Mouse (Mus musculus) embryo, embryonic 11 days (tissue): ENCODE measurements at regions not wholly inside any gene's neighbourhood (a gene's known extent, or its start where the extent isn't known, plus 50 kb on each side); places are given as distances from the start of the nearest gene placed in this dataset.
A peak's percentile ranks its signal among the peaks of the same experiment; 100 is the strongest.

Experiments
- DNase-seq: peaks from one replicate; pipeline ENCODE4 v3.0.0-alpha.2; 2015

DNA sequence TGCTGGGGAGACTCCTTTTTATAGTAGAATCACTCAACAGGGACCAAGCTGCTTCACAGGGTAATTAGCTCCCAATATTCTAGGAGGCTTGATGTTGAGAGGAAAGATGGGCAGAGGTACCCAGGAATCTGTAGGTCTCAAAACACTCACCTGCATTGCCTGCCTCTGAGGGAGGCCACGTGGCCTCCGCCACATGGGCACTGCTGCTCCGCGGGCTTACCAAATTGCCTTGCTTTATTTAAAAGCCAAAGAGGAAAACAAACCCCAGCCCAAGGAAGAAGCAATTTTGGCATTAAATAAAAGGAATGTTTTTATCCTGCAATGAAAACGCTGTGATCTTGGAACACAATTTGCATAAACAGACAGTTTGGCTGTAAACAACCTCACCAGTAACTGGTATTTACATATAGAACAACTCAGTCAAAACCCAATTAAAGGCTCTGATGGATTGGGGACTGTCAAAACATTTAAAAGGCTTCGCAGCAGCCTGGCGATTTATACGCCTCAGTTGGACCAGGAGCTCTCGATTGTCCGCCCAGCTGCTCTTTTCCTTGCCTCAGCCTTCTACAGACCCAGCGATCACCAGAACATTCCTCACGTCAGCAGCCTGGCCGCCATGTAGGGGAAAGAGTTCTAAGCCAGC, 259.3 kb upstream of the Kdm8 start:
- no peak for DNase-seq

- no peak for DNase-seq
These were observed 257.3 kb upstream of the Kdm8 start for GRCm38 (mm10) chr7:125187011-125187740.

DNA sequence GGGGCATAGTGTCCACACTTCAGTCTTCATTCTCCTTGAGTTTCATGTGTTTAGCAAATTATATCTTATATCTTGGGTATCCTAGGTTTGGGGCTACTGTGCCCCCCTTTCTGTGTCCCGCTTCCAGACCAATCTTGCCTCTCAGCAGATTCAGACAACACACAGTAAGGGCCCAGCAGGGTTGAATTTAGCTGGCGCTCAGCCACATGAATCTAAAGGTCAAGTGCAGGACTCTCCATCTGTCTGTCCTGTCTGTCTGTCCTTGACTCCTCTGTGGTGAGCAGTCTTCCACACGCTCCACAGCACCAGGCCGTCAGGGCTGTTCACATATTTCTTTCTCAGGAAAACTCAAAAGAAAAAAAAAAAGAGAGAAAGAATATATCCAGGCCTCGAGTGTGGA, 255.5 kb upstream of the Kdm8 start:
- no peak for DNase-seq

DNA sequence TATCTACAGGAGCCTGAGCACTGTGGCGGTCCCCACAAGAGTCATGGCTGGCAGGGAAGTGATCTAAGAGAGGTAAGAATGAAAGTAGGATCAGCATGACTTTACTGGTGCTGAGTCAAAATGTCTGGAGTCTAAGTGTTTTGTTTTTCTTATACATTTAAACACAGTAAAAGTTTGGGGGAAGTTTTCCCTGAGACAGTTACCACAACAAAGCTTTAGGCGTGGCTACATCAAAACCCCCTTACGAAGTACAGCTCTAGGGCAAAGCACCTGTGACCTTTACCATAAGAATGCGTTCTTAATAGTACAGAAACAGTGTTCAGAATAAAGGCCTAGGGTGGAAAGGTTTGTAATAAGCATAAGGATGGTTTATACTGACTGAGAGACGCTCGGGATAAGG, 254.4 kb upstream of the Kdm8 start:
- DNase-seq = no peak

DNA sequence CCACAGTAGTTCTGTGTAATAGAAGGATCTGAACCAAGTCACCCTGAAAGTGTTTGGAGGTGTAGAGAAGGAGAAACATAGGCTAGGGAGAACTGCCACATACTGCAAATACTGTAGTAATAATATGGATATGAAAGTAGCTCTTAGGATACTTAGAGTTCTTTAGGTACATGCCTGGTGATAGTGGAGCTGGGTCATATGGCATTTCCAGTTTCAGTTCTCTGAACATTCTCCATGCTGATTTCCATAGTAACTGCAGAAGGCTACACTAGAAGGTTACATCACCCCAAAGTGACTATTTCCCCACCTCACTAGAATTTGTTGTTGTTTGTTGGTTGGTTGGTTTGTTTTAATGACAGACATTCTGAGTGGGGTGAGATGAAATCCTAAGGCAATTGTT, 253.2 kb upstream of the Kdm8 start:
- no peak for DNase-seq

DNA sequence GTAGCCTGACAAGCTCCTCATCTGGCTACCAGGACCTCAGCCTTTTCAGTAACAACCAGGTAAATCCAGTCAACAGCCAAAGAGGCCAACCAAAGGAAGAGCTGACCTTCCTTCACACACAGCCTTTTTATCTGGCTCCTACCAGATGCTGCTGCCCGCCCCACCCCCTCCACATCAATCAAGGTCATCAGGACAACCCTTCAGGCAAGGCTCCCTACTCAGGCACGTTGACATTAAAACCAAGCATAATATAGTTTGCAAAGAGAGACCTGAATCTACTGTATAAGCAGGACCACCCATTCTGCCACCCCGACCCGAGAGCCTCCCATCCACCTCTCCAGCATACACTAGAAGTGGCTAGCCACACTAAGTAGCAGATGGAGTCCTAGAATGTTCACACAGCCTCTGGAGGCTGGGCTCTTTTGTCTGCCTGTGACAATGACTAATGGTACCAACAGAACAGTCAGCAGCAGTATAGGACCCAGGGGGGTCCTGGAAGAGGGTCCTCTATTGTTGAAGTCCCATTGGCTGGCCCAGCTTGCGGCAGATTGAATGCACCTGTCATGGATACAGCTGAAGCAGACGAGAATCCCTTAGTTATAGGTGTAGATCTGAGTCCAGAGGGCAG, 233.0 kb upstream of the Kdm8 start:
- peak; percentile 14 for DNase-seq

DNA sequence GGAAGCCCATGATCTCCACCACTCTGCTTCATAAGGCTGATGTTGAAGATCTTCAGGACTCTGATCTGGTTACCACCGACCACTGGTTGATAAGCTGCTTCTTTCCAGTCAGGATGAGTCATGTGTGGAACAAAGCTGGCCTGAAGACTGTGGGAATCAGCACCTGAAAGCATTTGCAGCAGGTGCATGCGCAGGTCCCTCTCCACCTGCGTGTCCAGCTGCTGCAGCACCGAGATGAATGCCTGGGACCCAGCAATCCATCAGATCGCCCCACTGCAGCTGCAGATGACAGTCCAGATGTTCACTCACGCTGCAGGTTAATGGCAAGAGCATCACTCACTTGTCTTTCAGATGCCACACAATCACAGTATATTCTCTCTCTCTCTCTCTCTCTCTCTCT, 230.4 kb upstream of the Kdm8 start:
- DNase-seq = no peak

GRCm38 (mm10) chr7:125217630-125218029, 226.8 kb upstream of the Kdm8 start:
- DNase-seq = peak; percentile 11

- DNase-seq = no peak
These were observed 221.8 kb upstream of the Kdm8 start for GRCm38 (mm10) chr7:125222684-125223083.

- DNase-seq = no peak
These were observed 209.6 kb upstream of the Kdm8 start for GRCm38 (mm10) chr7:125234911-125235310.

DNA sequence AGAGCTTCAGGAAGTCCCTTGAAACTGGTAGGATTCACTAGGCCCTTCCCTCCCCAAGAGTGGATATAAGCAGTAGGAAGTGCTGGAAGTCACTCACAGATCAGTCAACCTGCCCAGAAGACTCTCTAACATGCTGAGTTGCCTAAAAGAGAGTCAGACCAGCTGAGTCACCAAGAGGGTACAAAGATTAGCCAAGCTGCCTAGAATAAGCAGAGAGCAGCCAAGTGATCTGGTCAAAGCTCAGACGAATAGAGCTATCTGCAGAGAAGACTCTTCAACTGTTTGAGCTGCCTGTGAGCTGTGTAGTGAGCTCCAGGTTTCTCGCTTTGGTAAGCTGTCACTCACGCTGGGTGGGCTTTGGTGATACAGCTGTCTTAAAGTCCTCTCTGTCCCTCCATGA, 207.4 kb upstream of the Kdm8 start:
- no peak for DNase-seq

DNA sequence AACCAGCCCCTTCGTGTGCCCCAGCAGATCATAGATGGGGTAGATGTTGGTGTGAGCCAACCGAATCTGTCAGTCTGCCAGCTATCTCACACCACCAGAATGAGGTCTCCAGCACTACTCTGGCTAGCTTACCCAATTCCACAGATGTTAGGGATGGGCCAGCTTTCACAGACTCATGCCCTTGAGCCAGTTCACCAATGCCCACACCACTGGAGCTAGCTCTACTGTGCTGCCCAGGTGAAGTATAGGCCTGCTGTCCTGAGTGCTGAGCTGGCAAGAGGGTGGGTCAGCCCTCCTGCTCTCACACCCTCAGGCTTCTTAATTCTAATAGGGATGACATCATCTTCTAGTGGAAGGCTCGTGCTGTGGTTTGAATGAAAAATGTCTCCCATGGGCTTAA, 201.5 kb upstream of the Kdm8 start:
- DNase-seq = no peak

DNA sequence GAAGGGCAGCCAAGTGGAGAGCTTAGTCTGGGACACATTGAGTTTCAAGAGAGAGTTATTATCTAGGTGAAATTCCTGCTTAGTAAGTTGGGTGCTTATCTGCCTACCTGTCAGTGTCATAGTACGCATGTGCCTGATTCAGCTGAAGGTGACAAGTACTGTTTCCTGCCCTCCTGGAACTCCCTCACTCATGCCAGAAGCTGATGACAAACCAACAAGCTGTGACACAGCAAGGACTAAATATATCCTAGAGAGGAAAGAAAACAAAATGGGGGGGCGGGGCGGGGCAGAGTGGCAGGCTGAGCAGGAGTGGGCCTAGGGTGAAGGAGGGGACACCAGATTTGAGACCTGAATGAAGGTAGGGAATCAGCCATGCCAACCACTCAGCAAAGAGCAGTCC, 196.1 kb upstream of the Kdm8 start:
- DNase-seq = no peak

GRCm38 (mm10) chr7:125250385-125250784, 194.1 kb upstream of the Kdm8 start:
- DNase-seq = no peak

DNA sequence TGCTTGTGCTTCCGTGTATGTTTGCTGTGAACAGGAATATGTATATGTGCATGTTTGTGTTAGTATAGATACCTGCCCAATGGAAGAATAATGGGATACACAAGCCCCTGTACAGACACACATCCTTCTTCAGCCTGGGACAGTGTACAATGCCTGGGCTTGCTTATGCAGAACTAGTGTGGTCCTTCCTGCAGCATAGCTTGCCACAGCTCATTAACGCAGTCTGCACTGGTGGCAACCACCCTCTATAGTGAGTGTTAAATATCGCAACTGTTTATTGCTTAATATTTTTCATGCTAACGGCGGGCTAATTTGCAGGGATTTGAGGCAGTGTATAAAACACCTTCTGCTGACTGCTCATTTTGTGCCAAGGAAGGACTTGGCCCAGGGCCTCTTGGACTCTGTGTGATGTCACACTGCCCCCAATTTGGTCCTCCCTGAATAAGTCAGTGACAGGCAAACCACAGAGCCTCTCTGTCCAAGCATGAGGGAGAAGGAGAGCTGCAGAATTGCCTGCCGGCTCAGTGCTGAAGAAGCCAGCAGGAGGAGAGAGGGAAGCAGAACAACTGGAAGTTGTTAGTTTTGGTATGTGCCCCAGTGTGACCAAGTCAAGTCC, 193.4 kb upstream of the Kdm8 start:
- DNase-seq = no peak

- DNase-seq = no peak
These were observed 190.2 kb upstream of the Kdm8 start for GRCm38 (mm10) chr7:125254302-125254701.

GRCm38 (mm10) chr7:125259016-125259415, 185.5 kb upstream of the Kdm8 start:
- DNase-seq = no peak

- no peak for DNase-seq
These were observed 182.3 kb upstream of the Kdm8 start for GRCm38 (mm10) chr7:125262133-125262532.

- DNase-seq = peak; percentile 58
These were observed 181.7 kb upstream of the Kdm8 start for GRCm38 (mm10) chr7:125262672-125263365.

- DNase-seq = no peak
These were observed 180.7 kb upstream of the Kdm8 start for GRCm38 (mm10) chr7:125263756-125264155.

DNA sequence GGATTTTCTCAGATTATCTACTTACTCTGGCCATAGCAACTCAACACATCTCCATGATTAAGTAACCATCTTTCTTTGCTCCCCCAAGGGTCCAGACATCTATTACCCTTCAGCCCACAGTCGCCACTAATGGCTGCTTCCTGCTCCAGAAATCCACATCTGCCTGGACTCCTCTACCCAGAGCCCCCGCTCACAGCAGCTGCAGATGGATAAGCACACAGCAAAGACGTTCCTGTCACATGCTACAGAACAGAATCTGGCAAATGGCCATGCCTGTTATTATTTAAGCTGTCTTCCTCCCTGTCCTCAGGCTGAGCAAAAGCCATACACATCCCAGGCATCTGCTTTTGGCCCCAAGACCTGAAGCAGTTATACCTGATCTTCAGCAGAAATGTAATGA, 173.8 kb upstream of the Kdm8 start:
- no peak for DNase-seq

DNA sequence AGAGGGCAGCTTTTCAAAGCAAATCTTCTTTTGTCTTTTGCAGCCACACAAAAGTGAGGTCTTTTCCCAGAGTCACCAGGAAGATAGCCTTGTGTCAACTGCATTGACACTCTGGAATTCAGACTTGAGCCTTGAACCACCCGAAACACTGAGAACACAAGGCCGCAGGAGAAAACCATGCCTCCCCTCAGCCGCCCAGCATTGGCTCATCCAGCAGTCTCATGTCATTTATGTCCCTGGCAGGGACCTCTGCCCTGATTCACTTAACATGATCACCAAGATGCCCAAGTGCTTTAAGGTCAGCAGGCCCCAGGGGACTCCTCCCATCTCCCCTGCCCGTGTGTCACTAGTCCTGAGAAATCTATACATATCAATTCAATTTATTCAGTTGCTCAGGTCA, 173.1 kb upstream of the Kdm8 start:
- no peak for DNase-seq

DNA sequence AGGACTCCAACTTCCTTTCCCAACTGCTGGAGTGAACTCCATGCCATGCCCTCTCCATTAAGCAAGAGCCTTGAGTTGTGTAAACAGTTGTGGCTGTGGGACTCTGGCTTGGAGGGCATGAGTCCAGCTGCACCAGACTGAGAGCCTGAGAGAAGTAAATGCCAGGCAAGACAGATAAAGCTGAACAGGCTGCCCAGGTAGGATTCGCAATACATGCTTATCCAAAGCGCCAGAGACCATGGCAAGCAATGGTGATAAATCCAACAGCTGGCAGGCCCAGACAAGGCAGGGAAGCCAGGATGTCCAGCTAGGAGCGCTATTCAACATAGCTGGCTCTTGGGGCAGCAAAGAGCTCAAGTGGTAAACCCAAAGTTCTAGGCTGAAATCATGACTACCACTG, 163.1 kb upstream of the Kdm8 start:
- no peak for DNase-seq
